Mouse (Mus musculus) midbrain, embryonic 12.5 days (tissue): ENCODE data around the gene Gypa. TPM values are rescaled to one million over a fixed set of nuclear protein-coding genes. Genes with fewer than 3 reads are reported as not detected.

Experiments
- ATAC-seq: fragments of 200-750 bp; cut with Nextera tagmentation; 2 replicates; pipeline ENCODE4 v1.8.0; 2017; ENCODE audit warnings: low read depth, moderate TSS enrichment, moderate library complexity; ENCODE audit not compliant: low FRiP score
- H3K27ac ChIP-seq: fragments of 300-500 bp; sonication (generic); replicated peaks from 2 replicates; pipeline ENCODE4 v1.5.1; 2016; ENCODE audit warnings: mild to moderate bottlenecking
- H3K27me3 ChIP-seq: fragments of 300-500 bp; sonication (generic); 2 replicates; pipeline ENCODE4 v1.6.1; 2016; ENCODE audit warnings: mild to moderate bottlenecking
- H3K36me3 ChIP-seq: fragments of 300-500 bp; sonication (generic); 2 replicates; pipeline ENCODE4 v1.6.1; 2016
- H3K4me1 ChIP-seq: fragments of 300-500 bp; sonication (generic); 2 replicates; pipeline ENCODE4 v1.6.1; 2016
- H3K4me2 ChIP-seq: fragments of 300-500 bp; sonication (generic); replicated peaks from 2 replicates; pipeline ENCODE4 v1.6.1; 2016; ENCODE audit warnings: mild to moderate bottlenecking, moderate library complexity
- H3K4me3 ChIP-seq: fragments of 300-500 bp; sonication (generic); 2 replicates; pipeline ENCODE4 v1.5.1; 2016; ENCODE audit warnings: mild to moderate bottlenecking
- H3K9ac ChIP-seq: fragments of 300-500 bp; sonication (generic); replicated peaks from 2 replicates; pipeline ENCODE4 v1.6.1; 2016; ENCODE audit warnings: mild to moderate bottlenecking, moderate library complexity
- H3K9me3 ChIP-seq: fragments of 300-500 bp; sonication (generic); 2 replicates; pipeline ENCODE4 v1.6.1; 2016; ENCODE audit warnings: mild to moderate bottlenecking
- WGBS: fragments of 180-500 bp; shearing (Covaris S2); methylation state at CpG from one replicate; pipeline ENCODE4 v1.1.7; 2016; 5-methylcytosine and 5-hydroxymethylcytosine counted together
- polyA plus RNA-seq: library from polyadenylated mRNA; unstranded; fragments of >200 nt; fragmentation: Nextera tagmentation; extraction: Ambion mirVana; gene quantifications from 2 replicates; pipeline ENCODE4 v1.2.1, GENCODE M21; 2016

Gypa gene
- 5.1 and 5.6 TPM in 2 replicates for polyA plus RNA-seq

DNA sequence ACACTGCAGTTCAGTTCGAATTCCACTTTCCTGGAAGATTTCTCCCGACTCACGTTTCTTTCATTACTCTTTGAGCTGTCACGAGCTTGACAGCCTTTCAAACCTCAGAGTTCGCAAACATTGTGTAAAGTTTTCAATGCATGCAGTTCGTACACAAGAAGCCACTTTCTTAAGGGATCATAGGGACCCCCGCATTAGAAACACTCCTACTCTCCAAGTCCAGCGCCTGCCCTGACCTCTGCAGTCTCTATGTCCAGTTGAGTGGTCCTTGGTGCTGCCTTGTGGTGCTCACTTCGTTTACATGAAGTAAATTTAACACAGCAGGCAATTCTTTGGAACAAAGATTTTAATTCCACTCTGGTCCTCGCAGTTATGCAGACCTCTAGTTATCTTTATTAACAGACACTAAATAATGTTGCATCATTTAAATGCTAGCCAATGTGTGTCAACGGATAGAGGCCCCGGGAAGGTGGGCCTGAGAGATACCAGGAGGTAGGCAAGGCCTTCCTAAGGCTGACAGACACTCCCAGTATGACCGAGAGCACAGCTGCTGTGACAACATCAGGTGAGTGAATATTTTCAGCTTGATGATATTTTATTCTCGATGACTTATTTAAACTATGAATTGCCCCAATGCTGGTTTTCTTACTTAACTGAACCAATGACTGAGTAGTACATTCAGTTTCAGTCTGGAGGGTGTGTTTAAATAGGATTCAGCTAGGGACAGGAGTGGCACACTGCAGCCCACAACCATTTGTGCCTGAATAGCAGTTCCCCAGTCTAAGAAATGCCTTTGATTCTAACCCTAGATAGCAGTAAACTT is at the start of gene Gypa:
Gypa (plus strand) TSS at position 259 of the 823 bp plus-strand sequence.
- peaks cover 3% of the 10 kb centered on the region; the same call in 1 of the 2 replicates for H3K27me3 ChIP-seq
- 34% methylated on average over 14 of the region's 14 CpGs for WGBS
- ATAC-seq: peak; percentile 65
- H3K36me3 ChIP-seq: no peaks in the 10 kb centered on the region
- peak within 1 kb of the TSS; percentile 54 for H3K4me3 ChIP-seq
- H3K9me3 ChIP-seq: no peaks in the 10 kb centered on the region
- H3K27ac ChIP-seq: no peak within 1 kb of the TSS
- peaks cover 3% of the 10 kb centered on the region; the same call in 1 of the 2 replicates for H3K4me1 ChIP-seq
- peak within 1 kb of the TSS; percentile 53 for H3K9ac ChIP-seq
- peak within 1 kb of the TSS; percentile 64 for H3K4me2 ChIP-seq

DNA sequence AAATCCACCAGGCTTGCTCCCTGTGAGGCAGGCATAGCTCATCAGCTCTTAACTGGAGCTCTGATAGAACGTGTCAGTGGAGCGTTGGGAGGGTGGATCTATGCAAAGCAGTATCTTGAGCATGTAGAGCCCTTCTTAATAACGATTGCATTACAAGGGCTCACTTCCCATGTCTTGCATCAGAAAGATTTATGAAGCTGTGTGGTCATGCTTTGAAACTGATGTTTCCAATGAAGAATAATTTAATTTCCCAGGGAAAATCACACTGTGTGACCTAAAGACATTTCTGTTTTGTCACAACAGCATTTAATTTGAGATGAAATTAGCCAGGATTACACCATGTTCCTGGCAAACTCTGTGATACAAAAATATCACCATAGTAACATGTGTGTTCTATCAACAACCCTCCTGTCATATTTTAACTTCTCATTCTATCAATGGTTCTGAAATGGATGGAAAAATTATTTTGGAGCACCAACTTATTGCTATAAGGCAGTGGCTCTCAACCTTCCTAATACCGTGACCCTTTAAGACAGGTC is 49.0 kb upstream of the Gypa start:
- no peak for ATAC-seq
- H3K27me3 ChIP-seq: no peaks in the 10 kb centered on the region
- H3K9me3 ChIP-seq: no peaks in the 10 kb centered on the region
- WGBS: 82% methylated on average over 4 of the region's 4 CpGs
- no peak overlapping the region for H3K4me2 ChIP-seq
- H3K27ac ChIP-seq: no peak overlapping the region
- no peak overlapping the region for H3K4me3 ChIP-seq
- no peaks in the 10 kb centered on the region for H3K4me1 ChIP-seq
- no peak overlapping the region for H3K9ac ChIP-seq
- no peaks in the 10 kb centered on the region for H3K36me3 ChIP-seq

DNA sequence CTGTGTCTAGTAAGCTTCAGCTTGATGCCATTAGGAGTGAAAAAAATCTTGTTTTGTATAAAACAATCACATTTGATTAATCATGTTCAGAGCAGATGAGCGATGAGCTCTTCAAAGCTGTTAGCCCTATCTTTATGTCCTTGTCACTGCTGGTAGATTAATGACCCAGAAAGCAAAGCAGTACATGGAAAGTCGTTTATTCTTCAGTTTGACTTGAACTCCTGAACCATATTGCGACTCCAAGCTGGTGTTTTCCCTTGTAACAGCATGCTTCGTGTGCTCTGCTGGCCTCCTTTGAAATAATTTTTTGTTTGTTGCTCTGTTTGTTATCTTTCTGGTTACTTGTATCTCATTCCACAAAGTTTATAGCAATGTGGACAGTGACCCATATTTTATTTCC is 46.4 kb upstream of the Gypa start:
- H3K4me1 ChIP-seq: no peaks in the 10 kb centered on the region
- no peak overlapping the region for H3K27ac ChIP-seq
- H3K4me3 ChIP-seq: no peak overlapping the region
- no peak for ATAC-seq
- no peaks in the 10 kb centered on the region for H3K27me3 ChIP-seq
- H3K4me2 ChIP-seq: no peak overlapping the region
- WGBS: 85% methylated on average over 4 of the region's 4 CpGs
- no peaks in the 10 kb centered on the region for H3K36me3 ChIP-seq
- no peaks in the 10 kb centered on the region for H3K9me3 ChIP-seq
- no peak overlapping the region for H3K9ac ChIP-seq

DNA sequence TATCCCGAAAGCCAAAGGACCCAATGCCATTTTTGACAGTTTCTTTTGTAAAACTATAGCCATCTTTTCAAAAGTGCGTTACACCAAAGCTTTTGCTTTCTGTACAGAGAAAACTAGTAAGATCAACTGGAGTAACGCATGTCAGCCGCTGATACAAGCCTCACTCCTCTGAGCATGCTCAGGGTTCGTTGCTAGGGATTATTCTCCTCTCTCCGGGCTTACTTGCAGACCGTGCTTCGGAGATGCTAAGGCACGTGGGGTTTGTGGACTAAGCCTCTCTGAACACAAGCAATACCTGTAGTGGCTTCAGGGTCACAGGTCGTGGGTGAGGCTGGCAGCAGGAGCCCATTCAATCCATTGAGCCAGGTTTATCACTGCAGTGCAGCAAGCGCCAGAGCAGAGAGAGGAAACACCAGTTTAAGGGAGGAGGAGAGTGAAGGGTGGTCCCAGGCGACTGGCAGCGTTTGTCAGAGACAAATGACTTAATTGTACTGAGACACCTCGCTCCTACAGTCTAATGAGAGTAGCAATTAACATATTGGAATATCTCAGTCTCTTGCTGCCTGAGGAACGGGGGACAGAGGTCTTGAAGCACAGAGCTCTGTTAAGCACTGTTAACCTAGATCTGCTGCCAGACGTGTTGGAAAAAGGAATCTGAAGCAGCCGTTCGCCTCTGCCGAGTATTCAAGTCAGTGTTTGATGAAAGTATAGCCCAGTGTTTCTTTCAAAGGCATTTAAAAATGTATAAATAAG is 41.5 kb upstream of the Gypa start:
- H3K9me3 ChIP-seq: no peaks in the 10 kb centered on the region
- no peaks in the 10 kb centered on the region for H3K4me1 ChIP-seq
- H3K4me2 ChIP-seq: no peak overlapping the region
- no peaks in the 10 kb centered on the region for H3K36me3 ChIP-seq
- no peaks in the 10 kb centered on the region for H3K27me3 ChIP-seq
- ATAC-seq: no peak
- H3K27ac ChIP-seq: no peak overlapping the region
- H3K4me3 ChIP-seq: no peak overlapping the region
- 55% methylated on average over 19 of the region's 19 CpGs for WGBS
- H3K9ac ChIP-seq: no peak overlapping the region

DNA sequence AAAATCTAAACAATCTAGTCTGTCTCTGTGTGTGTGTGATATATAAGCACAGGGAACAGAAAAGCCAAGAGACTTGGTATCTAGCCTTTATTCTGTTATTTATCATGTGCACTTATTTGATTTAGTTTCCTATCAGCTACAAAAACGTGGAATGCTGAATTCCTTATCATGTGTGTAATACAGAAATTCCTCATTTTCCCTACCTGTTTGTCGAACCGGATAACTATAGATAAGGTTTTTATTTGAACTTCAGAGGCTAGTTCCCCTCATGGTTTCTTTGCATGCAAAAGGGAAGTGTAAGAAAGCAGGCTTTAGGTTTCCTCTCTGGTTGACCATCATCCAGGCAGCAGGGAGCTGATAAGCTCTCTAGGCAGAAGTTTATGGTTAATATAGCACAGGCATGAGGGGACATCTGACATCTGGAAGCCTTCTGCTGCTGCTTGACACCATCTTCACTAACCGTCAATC is 30.1 kb upstream of the Gypa start:
- H3K27ac ChIP-seq: no peak overlapping the region
- H3K9ac ChIP-seq: no peak overlapping the region
- no peaks in the 10 kb centered on the region for H3K36me3 ChIP-seq
- no peak overlapping the region for H3K4me3 ChIP-seq
- WGBS: 87% methylated on average over 4 of the region's 4 CpGs
- ATAC-seq: no peak
- H3K4me2 ChIP-seq: no peak overlapping the region
- no peaks in the 10 kb centered on the region for H3K27me3 ChIP-seq
- H3K9me3 ChIP-seq: no peaks in the 10 kb centered on the region
- H3K4me1 ChIP-seq: no peaks in the 10 kb centered on the region

DNA sequence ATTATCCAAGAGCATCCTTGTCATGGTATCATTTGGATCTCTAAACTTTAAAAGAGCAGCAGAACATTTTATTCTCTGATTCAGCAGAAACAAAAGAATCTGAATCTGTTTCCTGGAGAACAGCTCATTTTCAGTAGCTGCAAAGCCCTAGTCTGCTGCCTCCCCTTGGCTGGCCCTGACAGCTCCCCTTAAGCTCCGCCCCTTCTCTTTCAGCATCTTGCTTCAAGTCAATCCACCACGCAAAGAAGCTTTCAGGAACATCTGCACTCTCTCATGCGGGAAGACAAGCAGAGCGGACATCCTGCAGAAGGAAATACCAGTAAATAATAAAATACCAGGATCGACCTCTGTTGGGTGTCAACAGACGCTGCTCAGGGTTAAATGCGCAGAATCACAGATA is 18.6 kb upstream of the Gypa start:
- H3K27ac ChIP-seq: no peak overlapping the region
- ATAC-seq: no peak
- H3K36me3 ChIP-seq: no peaks in the 10 kb centered on the region
- no peak overlapping the region for H3K4me3 ChIP-seq
- WGBS: 34% methylated on average over 7 of the region's 7 CpGs
- no peak overlapping the region for H3K9ac ChIP-seq
- H3K4me2 ChIP-seq: no peak overlapping the region
- no peaks in the 10 kb centered on the region for H3K27me3 ChIP-seq
- no peaks in the 10 kb centered on the region for H3K9me3 ChIP-seq
- H3K4me1 ChIP-seq: 0 out of 2 replicates have a peak, but pooled peaks cover 3% of the 10 kb centered on the region

DNA sequence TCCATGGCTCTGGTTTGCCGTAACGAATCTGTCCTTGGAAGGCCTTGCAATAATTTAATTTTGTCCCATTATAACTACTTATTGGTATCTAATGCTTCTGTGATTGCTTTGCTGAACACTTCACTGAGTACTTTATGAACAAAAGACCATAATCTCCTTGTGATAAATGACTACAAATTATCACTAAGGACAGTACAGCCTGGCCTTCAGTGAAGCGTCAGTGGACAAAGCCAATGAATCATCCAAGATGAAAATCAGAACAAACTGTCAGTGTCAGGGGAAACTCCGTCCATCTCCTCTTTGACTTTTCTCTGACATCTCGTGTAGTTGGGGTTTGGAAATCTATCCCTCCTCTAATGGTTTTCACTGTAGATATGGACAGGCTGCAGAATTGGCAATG is 15.4 kb upstream of the Gypa start:
- no peak overlapping the region for H3K9ac ChIP-seq

DNA sequence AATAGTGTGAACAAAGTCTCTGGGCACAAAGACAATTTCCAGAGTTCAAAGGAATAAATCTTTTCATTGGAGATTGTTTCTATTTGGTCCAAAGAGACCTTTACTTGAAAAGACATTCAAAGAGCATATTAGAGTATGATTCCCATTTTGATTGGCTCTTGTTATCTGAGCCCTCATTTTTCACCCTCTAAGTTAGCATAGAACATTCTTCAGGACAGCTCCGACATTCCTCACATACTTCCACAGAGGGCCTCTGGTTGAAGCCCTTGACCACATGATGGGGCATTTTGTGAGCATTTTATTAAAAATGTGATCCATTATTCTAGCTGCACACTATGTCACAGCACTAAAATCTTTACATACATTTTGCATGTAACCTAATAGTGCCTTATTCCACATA is 14.5 kb upstream of the Gypa start:
- Histone ChIP-seq H3K27me3 (no peaks in the 10 kb centered on the region), H3K27ac (no peak overlapping the region), H3K9me3 (no peaks in the 10 kb centered on the region), H3K9ac (no peak overlapping the region), H3K4me1 (0 out of 2 replicates have a peak, but pooled peaks cover 3% of the 10 kb centered on the region), H3K4me3 (no peak overlapping the region), H3K36me3 (no peaks in the 10 kb centered on the region), H3K4me2 (no peak overlapping the region)
- no peak for ATAC-seq
- WGBS: 68% methylated on average over 1 of the region's 1 CpGs

More for the DNA sequence above, 15.4 kb upstream of the Gypa start:
- WGBS: 84% methylated on average over 5 of the region's 5 CpGs
- Histone ChIP-seq H3K4me3 (no peak overlapping the region), H3K36me3 (no peaks in the 10 kb centered on the region), H3K4me1 (0 out of 2 replicates have a peak, but pooled peaks cover 3% of the 10 kb centered on the region), H3K27me3 (no peaks in the 10 kb centered on the region), H3K4me2 (no peak overlapping the region), H3K9me3 (no peaks in the 10 kb centered on the region), H3K27ac (no peak overlapping the region)
- ATAC-seq: no peak

DNA sequence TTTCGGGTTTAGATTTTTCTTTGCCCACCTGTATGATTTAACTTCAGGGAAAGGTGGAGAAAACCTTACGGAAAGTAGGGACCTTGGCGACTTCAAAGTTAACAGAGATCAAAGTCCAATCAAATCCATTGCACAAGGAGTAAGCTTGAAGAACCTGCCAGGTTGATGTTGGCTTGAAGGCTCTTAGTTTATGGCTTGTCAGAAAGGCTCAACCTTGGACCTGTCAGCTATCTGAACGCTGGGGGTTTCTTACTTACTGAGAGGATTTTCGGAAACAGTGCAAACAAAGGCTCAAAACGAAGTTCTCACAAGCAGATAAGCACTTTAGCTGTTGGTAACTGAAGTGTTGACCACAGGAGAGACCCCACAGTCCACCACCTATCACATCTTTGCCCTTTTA is 11.4 kb upstream of the Gypa start:
- no peaks in the 10 kb centered on the region for H3K4me1 ChIP-seq
- no peak overlapping the region for H3K9ac ChIP-seq
- H3K4me3 ChIP-seq: no peak overlapping the region
- H3K4me2 ChIP-seq: no peak overlapping the region
- WGBS: 75% methylated on average over 6 of the region's 6 CpGs
- no peak overlapping the region for H3K27ac ChIP-seq
- H3K36me3 ChIP-seq: no peaks in the 10 kb centered on the region
- H3K9me3 ChIP-seq: no peaks in the 10 kb centered on the region
- H3K27me3 ChIP-seq: no peaks in the 10 kb centered on the region
- ATAC-seq: no peak

DNA sequence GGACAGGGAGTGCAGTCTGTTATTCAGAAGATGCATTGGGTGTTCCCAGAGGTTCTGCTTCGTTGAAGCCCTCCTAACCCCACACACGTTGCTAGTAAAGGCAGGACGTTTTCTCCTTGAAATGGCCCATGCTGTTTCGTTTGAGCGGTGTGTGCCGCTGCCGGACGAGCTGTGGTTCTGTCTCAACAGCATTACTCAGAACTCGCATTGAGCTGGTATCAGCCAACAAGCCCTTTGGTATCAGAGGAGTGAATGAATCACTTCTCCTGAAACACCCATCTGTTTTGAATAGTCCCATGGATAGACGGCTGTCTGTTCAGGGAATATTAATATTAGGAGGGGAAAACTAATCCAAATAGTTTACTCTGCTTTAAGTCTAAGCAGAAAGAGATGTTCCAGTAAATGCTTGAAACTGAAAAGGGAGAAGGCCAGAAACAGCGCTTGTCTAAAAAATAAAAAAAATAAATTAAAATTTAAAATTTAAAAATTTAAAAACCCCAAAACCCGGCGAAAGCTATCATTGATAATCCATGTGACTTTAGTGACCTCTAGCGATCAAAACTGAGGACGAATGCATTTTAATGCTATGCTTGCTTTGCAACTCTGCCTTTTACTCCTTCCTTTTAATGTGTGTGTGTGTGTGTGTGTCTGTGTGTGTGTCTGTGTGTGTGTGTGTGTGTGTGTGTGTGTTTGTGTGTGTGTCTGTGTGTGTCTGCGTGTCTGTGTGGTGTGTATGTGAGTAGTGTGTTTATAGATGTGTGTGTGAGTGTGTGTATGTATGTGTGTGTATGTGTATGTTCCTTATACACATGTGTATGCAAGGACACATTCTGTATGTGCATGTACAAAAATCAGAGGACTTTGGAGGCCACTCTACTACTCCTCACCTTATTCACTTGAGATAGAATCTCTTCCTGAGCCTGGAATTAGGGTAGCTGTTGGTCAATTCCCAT is 10.5 kb upstream of the Gypa start:
- no peaks in the 10 kb centered on the region for H3K4me1 ChIP-seq
- no peaks in the 10 kb centered on the region for H3K9me3 ChIP-seq
- H3K9ac ChIP-seq: no peak overlapping the region
- H3K36me3 ChIP-seq: no peaks in the 10 kb centered on the region
- no peaks in the 10 kb centered on the region for H3K27me3 ChIP-seq
- H3K4me3 ChIP-seq: no peak overlapping the region
- H3K27ac ChIP-seq: no peak overlapping the region
- WGBS: 38% methylated on average over 16 of the region's 16 CpGs
- H3K4me2 ChIP-seq: no peak overlapping the region
- no peak for ATAC-seq

DNA sequence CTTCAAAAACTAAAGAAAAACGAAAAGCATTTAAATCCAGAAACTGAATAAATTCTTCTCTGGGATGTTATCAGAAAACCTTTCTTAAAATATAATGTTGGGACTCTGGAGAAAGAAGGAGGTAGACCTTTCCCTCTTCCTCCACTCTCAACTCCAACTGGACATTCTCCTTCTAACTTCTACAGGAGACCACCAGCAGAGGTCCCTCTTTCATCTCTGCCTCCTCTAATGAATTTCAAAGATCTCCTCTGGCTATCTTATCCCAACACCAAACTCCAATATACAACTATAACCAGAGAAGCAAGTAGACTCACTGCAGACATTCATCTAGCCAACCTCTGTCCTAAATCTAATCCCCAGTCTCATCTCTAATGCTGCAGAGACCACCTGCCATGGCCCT is 2.0 kb upstream of the Gypa start:
- Histone ChIP-seq H3K27ac (no peak overlapping the region), H3K4me1 (peaks cover 3% of the 10 kb centered on the region; the same call in 1 of the 2 replicates), H3K9ac (no peak overlapping the region), H3K4me3 (no peak overlapping the region), H3K4me2 (no peak overlapping the region), H3K27me3 (peaks cover 3% of the 10 kb centered on the region; the same call in 1 of the 2 replicates), H3K9me3 (no peaks in the 10 kb centered on the region), H3K36me3 (no peaks in the 10 kb centered on the region)
- WGBS: 59% methylated on average over 1 of the region's 1 CpGs
- ATAC-seq: no peak
